Mouse (Mus musculus) intestine, embryonic 14.5 days (tissue): ENCODE measurements at regions not wholly inside any gene's neighbourhood (a gene's known extent, or its start where the extent isn't known, plus 50 kb on each side); places are given as distances from the start of the nearest gene placed in this dataset.

Source experiments
- ATAC-seq: fragments of 200-750 bp; cut with Nextera tagmentation; replicated peaks from 2 replicates; pipeline ENCODE4 v1.8.0; 2017; ENCODE audit warnings: low read depth, moderate number of reproducible peaks, moderate TSS enrichment, moderate library complexity; ENCODE audit not compliant: low FRiP score, low TSS enrichment
- DNase-seq: peaks from one replicate; pipeline ENCODE4 v3.0.0-alpha.2; 2018; ENCODE audit warnings: low spot score
- H3K27ac ChIP-seq: fragments of 300-500 bp; sonication (generic); 2 replicates; pipeline ENCODE4 v1.5.1; 2014; ENCODE audit warnings: low read depth, mild to moderate bottlenecking, control low read depth
- H3K27me3 ChIP-seq: fragments of 300-500 bp; sonication (generic); replicated peaks from 2 replicates; pipeline ENCODE4 v1.6.1; 2014; ENCODE audit warnings: low read length, control low read depth; ENCODE audit not compliant: control insufficient read depth, insufficient read depth
- H3K36me3 ChIP-seq: fragments of 300-500 bp; sonication (generic); 2 replicates; pipeline ENCODE4 v1.6.1; 2014; ENCODE audit warnings: low read length, control low read depth; ENCODE audit not compliant: control insufficient read depth, insufficient read depth
- H3K4me1 ChIP-seq: fragments of 300-500 bp; sonication (generic); replicated peaks from 2 replicates; pipeline ENCODE4 v1.6.1; 2014; ENCODE audit warnings: low read length, control low read depth, mixed read lengths; ENCODE audit not compliant: control insufficient read depth, insufficient read depth
- H3K4me2 ChIP-seq: fragments of 300-500 bp; sonication (generic); 2 replicates; pipeline ENCODE4 v1.6.1; 2014; ENCODE audit warnings: low read length
- H3K4me3 ChIP-seq: fragments of 300-500 bp; sonication (generic); 2 replicates; pipeline ENCODE4 v1.5.1; 2014; ENCODE audit warnings: low read depth, low read length, control low read depth, mixed read lengths
- H3K9ac ChIP-seq: fragments of 300-500 bp; sonication (generic); 2 replicates; pipeline ENCODE4 v1.6.1; 2014; ENCODE audit warnings: mild to moderate bottlenecking, low read length
- H3K9me3 ChIP-seq: fragments of 300-500 bp; sonication (generic); 2 replicates; pipeline ENCODE4 v1.6.1; 2016; ENCODE audit warnings: low read length, control low read depth; ENCODE audit not compliant: control insufficient read depth
- WGBS: fragments of 180-500 bp; shearing (Covaris S2); extraction: QIAGEN DNeasy Blood & Tissue Kit; methylation state at CpG from one replicate; pipeline ENCODE4 v1.1.7; 2014; 5-methylcytosine and 5-hydroxymethylcytosine counted together

DNA sequence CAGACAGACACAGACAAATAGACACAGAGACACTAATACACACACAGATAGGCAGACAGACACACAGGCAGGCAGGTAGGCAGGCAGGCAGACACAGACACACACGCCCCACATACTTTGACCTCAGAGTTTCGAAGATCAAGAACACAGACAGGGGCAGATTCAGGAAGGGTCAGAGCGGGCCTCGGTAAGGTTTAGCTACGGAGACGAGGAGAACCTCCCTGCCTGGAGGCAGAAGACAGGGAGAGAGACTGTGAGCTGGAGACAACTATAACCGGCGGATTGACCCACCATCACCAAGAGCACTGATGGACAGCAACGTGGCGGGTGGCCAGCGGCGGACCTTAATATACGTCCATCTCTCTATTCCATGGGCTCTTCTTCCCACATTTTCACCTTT, 50.1 kb upstream of the Foxp4 start:
- 11% methylated on average over 13 of the region's 13 CpGs for whole genome bisulfite sequencing
- peak overlapping the region; percentile 20 for H3K4me3 ChIP-seq
- ATAC-seq (peak; percentile 30; the same call in 1 of the 2 replicates), DNase-seq (no peak)
- no peaks in the 10 kb centered on the region for H3K9me3 ChIP-seq
- no peaks in the 10 kb centered on the region for H3K27me3 ChIP-seq
- no peaks in the 10 kb centered on the region for H3K36me3 ChIP-seq
- H3K9ac ChIP-seq: peak overlapping the region; percentile 21
- peak overlapping the region; percentile 60 for H3K4me2 ChIP-seq
- peak overlapping the region; percentile 90 for H3K27ac ChIP-seq
- H3K4me1 ChIP-seq: peaks cover 47% of the 10 kb centered on the region
